Mouse (Mus musculus) embryonic facial prominence, embryonic 14.5 days (tissue): ENCODE data around the gene Heatr5b. TPM values are rescaled to one million over a fixed set of nuclear protein-coding genes. Genes with fewer than 3 reads are reported as not detected.

Experiments used
- ATAC-seq: fragments of 200-750 bp; cut with Nextera tagmentation; 2 replicates; pipeline ENCODE4 v1.8.0; 2017; ENCODE audit warnings: low read depth, moderate number of reproducible peaks, moderate TSS enrichment
- DNase-seq: peaks from one replicate; pipeline ENCODE4 v3.0.0-alpha.2; 2015; ENCODE audit warnings: low spot score
- H3K27ac ChIP-seq: fragments of 300-500 bp; sonication (generic); replicated peaks from 2 replicates; pipeline ENCODE4 v1.5.1; 2014; ENCODE audit warnings: low read depth, mild to moderate bottlenecking, low read length, moderate library complexity
- H3K27me3 ChIP-seq: fragments of 300-500 bp; sonication (generic); replicated peaks from 2 replicates; pipeline ENCODE4 v1.6.1; 2014; ENCODE audit warnings: low read length; ENCODE audit not compliant: control insufficient read depth, insufficient read depth
- H3K36me3 ChIP-seq: fragments of 300-500 bp; sonication (generic); 2 replicates; pipeline ENCODE4 v1.6.1; 2014; ENCODE audit warnings: low read length, mixed read lengths; ENCODE audit not compliant: control insufficient read depth, insufficient read depth
- H3K4me1 ChIP-seq: fragments of 300-500 bp; sonication (generic); 2 replicates; pipeline ENCODE4 v1.6.1; 2014; ENCODE audit warnings: antibody characterized with exemption, low read length; ENCODE audit not compliant: control insufficient read depth, insufficient read depth
- H3K4me2 ChIP-seq: fragments of 300-500 bp; sonication (generic); 2 replicates; pipeline ENCODE4 v1.6.1; 2014; ENCODE audit warnings: low read depth, mild to moderate bottlenecking, low read length, moderate library complexity, mixed read lengths
- H3K4me3 ChIP-seq: fragments of 300-500 bp; sonication (generic); 2 replicates; pipeline ENCODE4 v1.5.1; 2014; ENCODE audit warnings: low read depth, mild to moderate bottlenecking, low read length
- H3K9ac ChIP-seq: fragments of 300-500 bp; sonication (generic); 2 replicates; pipeline ENCODE4 v1.6.1; 2014; ENCODE audit warnings: low read depth, mild to moderate bottlenecking, low read length, moderate library complexity, mixed read lengths
- H3K9me3 ChIP-seq: fragments of 300-500 bp; sonication (generic); 2 replicates; pipeline ENCODE4 v1.6.1; 2016; ENCODE audit warnings: low read length; ENCODE audit not compliant: control insufficient read depth
- WGBS: fragments of 180-500 bp; shearing (Covaris S2); extraction: QIAGEN DNeasy Blood & Tissue Kit; methylation state at CpG from one replicate; pipeline ENCODE4 v1.1.7; 2014; 5-methylcytosine and 5-hydroxymethylcytosine counted together
- polyA plus RNA-seq: library from polyadenylated mRNA; unstranded; fragments of >200 nt; fragmentation: Nextera tagmentation; extraction: Ambion mirVana; gene quantifications from 2 replicates; pipeline ENCODE4 v1.2.1, GENCODE M21; 2014

Gene Heatr5b
- polyA plus RNA-seq, 1 experiment from 2014 or later: 14.6 TPM

DNA sequence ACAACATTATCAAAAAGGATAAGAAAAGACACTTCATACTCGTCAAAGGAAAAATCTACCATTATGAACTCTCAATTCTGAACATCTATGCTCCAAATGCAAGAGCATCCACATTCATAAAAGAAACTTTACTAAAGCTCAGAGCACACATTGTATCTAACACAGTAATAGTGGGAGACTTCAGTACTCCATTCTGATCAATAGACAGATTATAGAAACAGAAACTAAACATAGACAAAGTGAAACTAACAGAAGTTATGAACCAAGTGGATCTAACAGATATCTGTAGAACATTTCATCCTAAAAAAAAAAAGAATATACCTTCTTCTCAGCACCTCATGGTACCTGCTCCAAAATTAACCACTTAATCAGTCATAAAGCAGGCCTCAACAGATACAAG lies 56.4 kb downstream of the Heatr5b start:
- Histone ChIP-seq H3K9ac (no peak overlapping the region), H3K4me1 (no peaks in the 10 kb centered on the region)
- WGBS: 92% methylated on average over 1 of the region's 1 CpGs

DNA sequence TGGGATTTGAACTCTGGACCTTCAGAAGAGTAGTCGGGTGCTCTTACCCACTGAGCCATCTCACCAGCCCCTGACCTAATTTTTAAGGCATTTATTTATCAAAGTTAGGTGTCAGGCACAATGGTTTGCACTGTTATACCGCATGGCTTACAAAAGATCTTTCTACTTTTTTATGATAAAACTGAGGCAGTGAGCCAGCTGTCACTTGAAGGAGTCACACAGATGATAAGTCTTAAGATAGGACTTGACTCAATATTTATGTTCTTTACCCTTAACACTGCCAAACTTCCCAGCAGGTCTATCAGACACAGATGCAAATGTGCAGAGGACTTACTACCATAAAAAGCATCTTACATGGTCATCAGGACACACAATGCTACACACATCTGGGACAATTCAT lies 62.8 kb downstream of the Heatr5b start:
- no peaks in the 10 kb centered on the region for H3K4me1 ChIP-seq
- no peak overlapping the region for H3K27ac ChIP-seq
- no peak overlapping the region for H3K9ac ChIP-seq
- H3K4me2 ChIP-seq: no peak overlapping the region
- H3K4me3 ChIP-seq: no peak overlapping the region
- ATAC-seq (no peak), DNase-seq (no peak)
- 87% methylated on average over 2 of the region's 2 CpGs for WGBS
- H3K27me3 ChIP-seq: no peaks in the 10 kb centered on the region
- peaks cover 47% of the 10 kb centered on the region for H3K36me3 ChIP-seq
- no peaks in the 10 kb centered on the region for H3K9me3 ChIP-seq

More for the DNA sequence above, 56.4 kb downstream of the Heatr5b start:
- DNase-seq (no peak), ATAC-seq (no peak)
- H3K27me3 ChIP-seq: no peaks in the 10 kb centered on the region
- H3K9me3 ChIP-seq: no peaks in the 10 kb centered on the region
- no peak overlapping the region for H3K4me2 ChIP-seq
- no peak overlapping the region for H3K4me3 ChIP-seq
- H3K36me3 ChIP-seq: peaks cover 25% of the 10 kb centered on the region
- H3K27ac ChIP-seq: no peak overlapping the region

DNA sequence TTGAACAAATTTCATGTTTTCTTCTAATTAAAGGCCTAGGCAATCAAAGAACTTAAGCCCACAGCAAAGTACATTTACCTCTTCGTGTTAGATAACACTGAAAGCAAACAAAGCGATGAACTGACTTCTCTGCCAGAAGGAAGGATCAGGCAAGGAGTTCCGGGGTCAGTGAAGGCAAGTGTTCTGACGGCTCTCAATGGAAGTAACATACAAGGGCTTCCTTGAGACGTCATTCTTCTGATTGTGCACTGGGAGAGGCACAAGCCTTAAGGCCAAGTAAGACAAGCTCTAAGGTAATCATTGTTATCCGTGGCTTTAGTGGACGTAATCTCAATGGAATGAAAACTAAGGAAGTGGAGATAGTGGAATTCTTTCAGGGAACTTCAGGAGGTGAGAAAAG lies 64.2 kb downstream of the Heatr5b start:
- Histone ChIP-seq H3K36me3 (peaks cover 52% of the 10 kb centered on the region), H3K27ac (no peak overlapping the region), H3K9ac (no peak overlapping the region), H3K4me2 (no peak overlapping the region), H3K4me1 (no peaks in the 10 kb centered on the region), H3K9me3 (no peaks in the 10 kb centered on the region), H3K4me3 (no peak overlapping the region), H3K27me3 (no peaks in the 10 kb centered on the region)
- DNase-seq (no peak), ATAC-seq (no peak)
- 60% methylated on average over 7 of the region's 7 CpGs for whole genome bisulfite sequencing

DNA sequence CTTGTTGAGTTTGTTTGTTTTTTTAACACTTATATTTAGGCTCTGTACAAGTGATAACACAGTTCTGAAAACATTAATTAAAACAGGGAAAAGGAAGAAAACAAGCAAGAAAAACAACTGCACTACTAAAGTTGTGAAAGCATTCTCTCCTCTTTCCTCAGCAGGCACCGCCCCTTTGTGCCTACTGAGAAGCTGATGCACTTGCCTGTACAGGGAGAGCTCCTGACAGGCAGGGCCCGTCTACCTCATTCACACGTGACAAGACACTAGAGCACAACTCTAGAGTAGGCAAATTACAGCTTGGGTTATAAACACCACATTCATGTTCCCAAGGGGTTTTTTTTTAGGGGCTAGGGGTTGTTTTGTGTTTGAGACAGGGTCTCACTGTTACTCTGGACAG lies 65.8 kb downstream of the Heatr5b start:
- peaks cover 63% of the 10 kb centered on the region for H3K36me3 ChIP-seq
- H3K27ac ChIP-seq: no peak overlapping the region
- no peaks in the 10 kb centered on the region for H3K27me3 ChIP-seq
- ATAC-seq: no peak
- no peak overlapping the region for H3K4me3 ChIP-seq
- H3K4me2 ChIP-seq: no peak overlapping the region
- no peak overlapping the region for H3K9ac ChIP-seq
- no peak for DNase-seq
- H3K9me3 ChIP-seq: no peaks in the 10 kb centered on the region
- WGBS: 80% methylated on average over 3 of the region's 3 CpGs
- no peaks in the 10 kb centered on the region for H3K4me1 ChIP-seq

DNA sequence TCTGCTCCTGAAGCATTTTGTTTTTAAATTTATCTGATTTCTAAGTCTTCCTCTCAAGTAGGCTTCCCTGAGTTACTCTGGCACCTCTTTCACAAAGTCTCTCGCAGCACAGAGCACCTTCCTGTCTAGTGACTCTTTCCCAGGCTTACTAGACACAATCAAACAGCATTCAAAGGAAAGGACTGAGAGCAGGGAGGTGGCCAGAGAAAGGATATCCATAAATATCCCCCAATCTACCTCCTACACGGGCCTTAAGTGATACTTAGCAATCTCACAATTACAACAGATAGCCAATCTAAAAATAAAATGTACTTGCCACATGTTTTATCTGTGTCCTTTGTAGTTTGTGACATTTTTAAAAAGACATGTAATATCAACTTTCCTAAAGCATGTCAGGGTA lies 66.2 kb downstream of the Heatr5b start:
- H3K9me3 ChIP-seq: no peaks in the 10 kb centered on the region
- WGBS: 70% methylated on average over 2 of the region's 2 CpGs
- H3K4me1 ChIP-seq: no peaks in the 10 kb centered on the region
- H3K36me3 ChIP-seq: peaks cover 67% of the 10 kb centered on the region
- no peak for ATAC-seq
- DNase-seq: no peak
- no peak overlapping the region for H3K9ac ChIP-seq
- no peak overlapping the region for H3K4me2 ChIP-seq
- H3K27ac ChIP-seq: no peak overlapping the region
- H3K4me3 ChIP-seq: no peak overlapping the region
- H3K27me3 ChIP-seq: no peaks in the 10 kb centered on the region

DNA sequence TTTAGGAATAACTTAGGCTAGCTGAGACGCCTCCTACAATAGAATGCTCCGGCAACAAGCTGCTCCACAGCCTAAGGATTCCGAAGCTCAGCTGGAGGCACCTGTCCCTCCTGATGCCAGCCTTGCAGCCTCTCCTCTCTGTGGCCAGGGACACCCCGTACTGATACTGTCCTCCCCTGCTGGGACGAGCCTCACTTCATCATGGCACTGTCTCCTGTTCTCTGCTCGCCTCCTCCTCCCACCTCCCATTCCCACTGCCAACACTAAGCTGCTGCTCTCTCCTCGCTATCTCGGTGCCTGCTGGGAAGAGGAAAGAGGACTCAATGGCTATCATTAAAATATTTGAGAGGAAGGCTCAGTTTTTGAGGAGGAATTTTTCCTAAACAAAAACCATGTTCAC lies 67.6 kb downstream of the Heatr5b start:
- DNase-seq: no peak
- Histone ChIP-seq H3K4me3 (no peak overlapping the region), H3K9me3 (no peaks in the 10 kb centered on the region), H3K27ac (no peak overlapping the region), H3K27me3 (no peaks in the 10 kb centered on the region), H3K4me2 (no peak overlapping the region), H3K36me3 (peaks cover 63% of the 10 kb centered on the region), H3K9ac (no peak overlapping the region), H3K4me1 (no peaks in the 10 kb centered on the region)
- 79% methylated on average over 8 of the region's 8 CpGs for WGBS
- ATAC-seq: no peak

DNA sequence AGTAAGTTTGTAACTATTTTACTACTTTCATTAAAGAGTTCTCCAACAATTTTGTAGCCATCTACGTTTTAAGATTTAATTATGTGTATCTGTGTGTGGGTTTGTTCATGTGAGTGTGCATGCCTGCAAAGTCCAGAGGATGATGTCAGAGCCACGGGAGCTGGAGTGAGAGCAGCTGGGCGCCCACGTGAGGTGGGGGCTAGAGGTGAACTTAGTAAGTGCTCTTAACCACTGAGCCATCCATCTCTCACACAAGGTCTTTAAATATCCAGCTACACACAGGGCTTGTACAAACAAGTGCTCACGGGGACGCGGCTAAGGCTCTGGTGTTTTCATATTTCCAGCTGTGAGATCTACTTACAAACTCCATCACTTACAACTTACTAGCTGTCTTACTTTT lies 69.1 kb downstream of the Heatr5b start:
- Histone ChIP-seq H3K4me3 (no peak overlapping the region), H3K4me2 (no peak overlapping the region), H3K9ac (no peak overlapping the region), H3K36me3 (peaks cover 63% of the 10 kb centered on the region), H3K27ac (no peak overlapping the region), H3K9me3 (no peaks in the 10 kb centered on the region), H3K27me3 (no peaks in the 10 kb centered on the region), H3K4me1 (no peaks in the 10 kb centered on the region)
- ATAC-seq: no peak
- no peak for DNase-seq
- WGBS: 76% methylated on average over 7 of the region's 7 CpGs

DNA sequence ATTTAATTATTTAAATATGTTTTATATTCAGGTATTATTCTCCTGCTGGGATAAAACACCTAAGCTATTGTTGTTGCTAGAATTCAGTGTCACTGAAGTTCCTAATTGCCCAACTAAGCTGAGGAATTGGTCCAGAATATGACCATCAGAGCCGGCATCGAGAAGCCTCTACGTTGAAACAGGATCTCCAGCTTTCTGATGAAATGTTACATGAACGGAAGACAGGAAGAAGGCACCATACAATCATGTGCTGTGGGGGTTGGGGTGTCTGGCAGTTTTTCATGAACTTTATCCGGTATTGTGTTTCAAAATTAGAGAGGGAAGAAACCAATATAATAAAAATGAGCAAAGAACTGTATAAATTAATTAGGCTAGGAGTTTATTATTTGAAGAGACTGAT lies 71.9 kb downstream of the Heatr5b start:
- no peak overlapping the region for H3K9ac ChIP-seq
- no peak overlapping the region for H3K27ac ChIP-seq
- H3K4me3 ChIP-seq: no peak overlapping the region
- 83% methylated on average over 5 of the region's 5 CpGs for WGBS
- no peaks in the 10 kb centered on the region for H3K9me3 ChIP-seq
- DNase-seq (no peak), ATAC-seq (no peak)
- H3K27me3 ChIP-seq: no peaks in the 10 kb centered on the region
- H3K4me2 ChIP-seq: no peak overlapping the region
- H3K4me1 ChIP-seq: no peaks in the 10 kb centered on the region
- peaks cover 56% of the 10 kb centered on the region for H3K36me3 ChIP-seq

DNA sequence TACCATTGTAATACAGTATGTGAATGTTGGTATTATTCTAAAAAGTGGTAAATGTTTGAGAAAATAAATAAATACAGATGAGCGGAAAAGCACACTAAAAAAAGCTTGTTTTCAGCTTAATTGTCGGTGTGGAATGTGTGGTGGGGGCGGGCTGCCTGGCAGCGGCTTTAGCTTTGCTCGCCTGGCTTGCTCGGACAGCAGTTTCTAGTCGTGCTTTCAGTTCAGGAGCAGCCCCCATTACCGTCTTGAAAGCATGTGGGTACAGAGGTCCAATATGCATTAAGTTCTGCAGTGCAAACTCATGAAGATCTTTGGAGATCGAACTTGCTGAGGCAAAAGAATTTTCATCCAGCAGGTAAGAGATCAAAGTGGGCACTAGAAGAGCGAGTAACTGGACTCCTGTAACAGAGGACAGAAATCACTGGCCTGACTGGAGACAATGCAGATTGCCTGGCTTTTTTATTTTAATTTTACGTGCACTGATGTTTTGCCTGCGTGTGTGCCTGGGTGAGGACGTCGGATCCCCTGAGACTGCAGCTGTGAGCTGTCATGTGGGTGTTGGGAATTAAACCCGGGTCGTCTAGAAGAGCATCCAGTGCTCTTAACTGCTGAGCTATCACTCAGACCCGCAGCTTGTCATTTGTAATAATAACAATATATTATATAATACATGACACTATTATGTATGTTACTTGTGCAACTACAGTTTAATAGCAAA lies 82.1 kb downstream of the Heatr5b start:
- no peak overlapping the region for H3K4me2 ChIP-seq
- DNase-seq (no peak), ATAC-seq (no peak)
- H3K4me1 ChIP-seq: no peaks in the 10 kb centered on the region
- no peaks in the 10 kb centered on the region for H3K27me3 ChIP-seq
- H3K9me3 ChIP-seq: no peaks in the 10 kb centered on the region
- no peak overlapping the region for H3K9ac ChIP-seq
- no peak overlapping the region for H3K4me3 ChIP-seq
- no peak overlapping the region for H3K27ac ChIP-seq
- peaks cover 47% of the 10 kb centered on the region for H3K36me3 ChIP-seq
- 57% methylated on average over 17 of the region's 17 CpGs for WGBS
